Mouse (Mus musculus): ENCODE data around the gene Rin3. TPM values are rescaled to one million over a fixed set of nuclear protein-coding genes. Genes with fewer than 3 reads are reported as not detected.

The Rin3 gene
- total RNA-seq, 2 experiments from 2014 or later, result 3.8 to 5.9 TPM

- no peak overlapping the region for H3K4me3 ChIP-seq
- peak overlapping the region; percentile 56 for H3K27ac ChIP-seq
- TF ChIP-seq CTCF (IDR thresholded peaks at IDR 0.05), result no peak
- no peak for DNase-seq (ENCODE audit: extremely low spot score in 1 of 2, low spot score in 2 of 2)
- intact Hi-C loops (cut with DNase I), result no loop called here
Measured at GRCm38 (mm10) chr12:102420168-102420890, 137.5 kb downstream of the Rin3 start.

DNA sequence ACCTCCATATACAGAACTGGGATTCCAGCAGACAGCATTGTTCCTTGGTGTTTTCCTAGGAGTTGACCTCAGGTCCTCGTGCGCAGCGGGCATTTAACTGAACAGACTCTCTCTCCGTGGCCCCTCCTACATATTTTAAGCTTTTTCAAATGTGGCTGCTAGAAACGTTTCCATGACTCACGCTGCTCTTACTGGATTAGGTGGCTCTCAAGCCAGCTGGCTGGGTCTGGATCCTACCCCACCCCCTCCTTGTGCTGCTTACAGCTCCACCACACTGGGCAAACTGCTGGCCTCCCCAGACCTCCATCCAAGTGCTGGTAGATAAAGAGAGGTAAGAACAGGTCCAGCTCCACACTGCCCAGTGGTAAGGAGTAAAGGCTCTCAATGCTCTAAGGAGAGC lies 139.2 kb downstream of the Rin3 start:
- no peak for TF ChIP-seq CTCF (IDR thresholded peaks at IDR 0.05)
- DNase-seq (ENCODE audit: extremely low spot score in 1 of 2, low spot score in 2 of 2), result peak in 1 of 2 experiments; percentile 47
- Histone ChIP-seq H3K27ac (peak overlapping the region; percentile 34; the same call in 1 of the 2 replicates), H3K4me3 (no peak overlapping the region)
- intact Hi-C loops (cut with DNase I), result no loop called here

DNA sequence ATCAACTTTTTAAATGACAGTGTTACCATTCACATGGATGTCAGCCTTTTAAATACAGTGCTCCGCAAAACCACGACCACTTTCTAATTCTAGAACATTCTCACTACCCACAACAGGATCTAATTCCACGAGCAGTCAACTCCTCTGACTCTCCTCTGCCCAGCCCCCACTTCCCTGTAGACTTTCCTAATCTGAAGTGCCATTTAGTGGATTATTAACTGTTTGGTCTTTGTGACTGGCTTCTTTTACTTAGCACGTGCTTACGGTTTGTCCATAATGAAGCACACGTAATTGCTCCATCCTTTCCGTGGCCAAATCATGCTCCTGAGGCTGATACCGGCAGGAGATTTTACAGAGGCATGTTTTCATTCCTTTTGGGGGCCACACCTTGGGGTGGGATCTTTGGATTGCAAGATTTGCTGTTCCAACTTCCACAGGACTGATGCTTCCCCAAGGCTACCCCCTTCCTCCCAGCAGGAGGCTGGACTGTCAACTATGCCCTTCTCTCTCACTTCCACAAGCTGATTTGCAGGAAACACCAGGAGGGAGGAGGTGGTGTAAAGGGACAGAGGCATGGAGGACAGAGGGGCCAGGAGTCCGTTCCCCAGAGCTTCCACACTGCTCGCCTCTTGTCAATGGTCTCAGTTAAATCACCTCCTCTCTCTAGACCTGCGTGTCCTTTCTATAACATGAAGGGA lies 139.9 kb downstream of the Rin3 start:
- intact Hi-C loops (cut with DNase I), result no loop called here
- H3K27ac ChIP-seq, result 0 out of 2 replicates have a peak overlapping the region, but pooled peaks have one; percentile 34
- no peak for DNase-seq (ENCODE audit: extremely low spot score in 1 of 2, low spot score in 2 of 2)
- H3K4me3 ChIP-seq, result no peak overlapping the region
- no peak for TF ChIP-seq CTCF (IDR thresholded peaks at IDR 0.05)

GRCm38 (mm10) chr12:102423625-102424024 lies 140.8 kb downstream of the Rin3 start:
- intact Hi-C loops (cut with DNase I), result no loop called here
- Histone ChIP-seq H3K4me3 (no peak overlapping the region), H3K27ac (no peak overlapping the region)
- no peak for TF ChIP-seq CTCF (IDR thresholded peaks at IDR 0.05)
- no peak for DNase-seq (ENCODE audit: extremely low spot score in 1 of 2, low spot score in 2 of 2)

GRCm38 (mm10) chr12:102424456-102424855 lies 141.6 kb downstream of the Rin3 start:
- intact Hi-C loops (cut with DNase I), result no loop called here
- H3K27ac ChIP-seq, result no peak overlapping the region
- TF ChIP-seq CTCF (IDR thresholded peaks at IDR 0.05), result no peak
- no peak for DNase-seq (ENCODE audit: extremely low spot score in 1 of 2, low spot score in 2 of 2)
- H3K4me3 ChIP-seq, result no peak overlapping the region

- TF ChIP-seq CTCF (IDR thresholded peaks at IDR 0.05), result no peak
- H3K27ac ChIP-seq, result no peak overlapping the region
- intact Hi-C loops (cut with DNase I), result no loop called here
- H3K4me3 ChIP-seq, result no peak overlapping the region
- no peak for DNase-seq (ENCODE audit: extremely low spot score in 1 of 2, low spot score in 2 of 2)
Measured at GRCm38 (mm10) chr12:102425048-102425578, 142.3 kb downstream of the Rin3 start.

DNA sequence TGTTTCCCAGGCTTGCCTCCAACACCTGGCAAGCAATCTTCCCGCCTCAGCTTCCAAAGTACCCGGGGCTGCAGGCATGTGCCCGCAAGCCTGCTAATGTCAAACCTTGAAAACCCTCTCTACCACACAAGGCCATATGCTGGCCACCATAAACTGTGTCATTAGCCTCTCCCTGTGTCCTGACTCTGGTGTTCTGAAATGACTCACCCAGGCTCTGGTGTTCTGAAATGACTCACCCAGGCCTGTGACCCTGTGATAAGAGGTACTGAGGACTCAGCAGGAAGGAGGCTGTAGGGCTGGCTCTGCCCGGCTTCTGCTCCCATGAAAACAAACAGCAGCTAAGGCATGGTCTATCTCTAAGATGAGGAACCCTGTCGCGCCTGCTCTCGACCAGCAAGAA lies 143.4 kb downstream of the Rin3 start:
- intact Hi-C loops (cut with DNase I), result no loop called here
- TF ChIP-seq CTCF (IDR thresholded peaks at IDR 0.05), result no peak
- Histone ChIP-seq H3K4me3 (no peak overlapping the region), H3K27ac (no peak overlapping the region)
- no peak for DNase-seq (ENCODE audit: extremely low spot score in 1 of 2, low spot score in 2 of 2)

DNA sequence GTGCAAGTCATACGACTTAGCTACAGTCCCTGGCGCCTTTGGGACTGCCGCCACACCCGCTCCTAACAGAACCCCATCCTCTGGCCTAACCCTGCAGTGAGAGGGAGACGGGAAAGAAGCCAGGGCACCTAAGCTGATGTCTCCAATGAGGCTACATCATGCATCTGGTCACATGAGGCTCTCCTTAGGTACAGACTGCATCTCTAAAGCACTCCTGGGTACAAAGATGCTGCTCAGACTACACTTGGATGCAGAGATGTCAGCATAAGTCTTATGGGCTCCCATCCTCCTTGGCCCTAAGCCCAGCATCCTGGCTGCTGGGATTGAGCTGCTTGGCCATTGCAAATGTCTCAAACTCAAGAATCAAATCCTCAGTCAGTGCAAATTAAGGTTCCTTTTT lies 146.8 kb downstream of the Rin3 start:
- DNase-seq (ENCODE audit: extremely low spot score in 1 of 2, low spot score in 2 of 2), result no peak
- intact Hi-C loops (cut with DNase I), result no loop called here
- Histone ChIP-seq H3K27ac (no peak overlapping the region), H3K4me3 (no peak overlapping the region)
- no peak for TF ChIP-seq CTCF (IDR thresholded peaks at IDR 0.05)

DNA sequence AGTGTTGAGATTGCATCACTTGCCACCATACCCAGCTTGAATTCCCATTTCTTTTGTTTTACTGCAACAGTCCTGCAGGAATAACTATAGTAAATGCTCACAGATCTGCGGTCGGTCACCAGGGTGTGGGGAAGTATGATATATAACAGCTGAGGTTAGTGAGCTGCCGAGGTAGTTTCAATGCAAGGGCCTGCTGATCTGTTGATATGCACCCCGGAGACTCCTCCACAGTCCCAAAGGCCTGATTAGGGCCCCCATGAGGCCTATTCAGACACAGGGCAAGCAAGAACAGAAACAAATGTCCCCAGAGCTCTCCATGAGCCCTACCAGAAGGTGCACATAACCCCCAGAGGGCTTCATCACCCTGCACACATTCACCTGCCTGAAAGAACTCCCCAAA lies 147.4 kb downstream of the Rin3 start:
- Histone ChIP-seq H3K4me3 (no peak overlapping the region), H3K27ac (no peak overlapping the region)
- intact Hi-C loops (cut with DNase I), result no loop called here
- DNase-seq (ENCODE audit: extremely low spot score in 1 of 2, low spot score in 2 of 2), result no peak
- no peak for TF ChIP-seq CTCF (IDR thresholded peaks at IDR 0.05)

GRCm38 (mm10) chr12:102432238-102432637 lies 149.4 kb downstream of the Rin3 start:
- no peak for TF ChIP-seq CTCF (IDR thresholded peaks at IDR 0.05)
- no peak overlapping the region for H3K27ac ChIP-seq
- no peak overlapping the region for H3K4me3 ChIP-seq
- intact Hi-C loops (cut with DNase I), result no loop called here
- DNase-seq (ENCODE audit: extremely low spot score in 1 of 2, low spot score in 2 of 2), result no peak

DNA sequence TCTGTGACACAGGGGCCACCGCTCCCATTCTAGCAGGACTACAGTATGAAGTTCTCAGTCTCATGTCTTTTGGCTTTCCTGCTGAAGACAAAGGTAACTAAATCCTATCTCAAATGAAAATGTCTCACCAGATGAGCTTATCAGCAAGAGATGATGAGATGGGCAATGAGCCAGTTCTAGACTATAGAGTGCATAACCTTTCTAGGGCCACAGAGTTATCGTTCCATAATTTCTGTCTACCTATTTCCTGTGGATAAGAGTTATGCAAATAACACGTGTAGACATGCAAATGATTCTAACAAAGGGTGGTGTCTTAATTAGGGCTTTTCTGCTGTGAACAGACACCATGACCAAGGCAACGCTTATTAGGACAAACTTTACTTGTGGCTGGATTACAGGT lies 151.3 kb downstream of the Rin3 start:
- no peak for TF ChIP-seq CTCF (IDR thresholded peaks at IDR 0.05)
- intact Hi-C loops (cut with DNase I), result no loop called here

GRCm38 (mm10) chr12:102436939-102437526 lies 154.2 kb downstream of the Rin3 start:
- peak overlapping the region; percentile 73 for H3K27ac ChIP-seq
- no peak for DNase-seq (ENCODE audit: extremely low spot score in 1 of 2, low spot score in 2 of 2)
- intact Hi-C loops (cut with DNase I), result no loop called here
- H3K4me3 ChIP-seq, result peak overlapping the region; percentile 78; the same call in 1 of the 2 replicates
- no peak for TF ChIP-seq CTCF (IDR thresholded peaks at IDR 0.05)

More for the DNA sequence above, 151.3 kb downstream of the Rin3 start:
- no peak for DNase-seq (ENCODE audit: extremely low spot score in 1 of 2, low spot score in 2 of 2)
- Histone ChIP-seq H3K27ac (no peak overlapping the region), H3K4me3 (no peak overlapping the region)

All from left cerebral cortex, adult 2 months (tissue).